Mouse (Mus musculus): ENCODE measurements around the gene Gabra6.

Gene Gabra6

DNA sequence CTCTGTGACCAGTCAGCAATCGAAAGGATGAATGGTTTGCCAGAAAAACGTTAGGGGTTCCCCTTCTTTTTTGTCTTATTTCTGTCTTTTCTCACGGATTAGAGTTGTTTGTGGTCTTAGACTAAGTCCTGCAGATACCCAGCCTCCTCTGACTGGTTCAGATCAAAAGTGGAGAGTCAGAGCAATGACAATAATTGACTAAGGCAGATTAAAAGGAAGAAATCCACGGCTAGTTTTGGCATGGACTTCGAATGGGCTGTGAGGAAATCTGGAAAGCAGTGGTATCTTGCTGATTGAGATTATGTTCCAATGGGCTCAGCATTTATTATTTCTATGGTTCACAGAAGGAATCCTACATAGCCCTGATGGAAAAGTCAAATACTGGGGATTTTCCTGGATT lies at the start of gene Gabra6:
TSS of gene Gabra6 (minus strand) at position 191 of the 400 bp plus-strand sequence.
- DNase-seq = peak; percentile 95

DNA sequence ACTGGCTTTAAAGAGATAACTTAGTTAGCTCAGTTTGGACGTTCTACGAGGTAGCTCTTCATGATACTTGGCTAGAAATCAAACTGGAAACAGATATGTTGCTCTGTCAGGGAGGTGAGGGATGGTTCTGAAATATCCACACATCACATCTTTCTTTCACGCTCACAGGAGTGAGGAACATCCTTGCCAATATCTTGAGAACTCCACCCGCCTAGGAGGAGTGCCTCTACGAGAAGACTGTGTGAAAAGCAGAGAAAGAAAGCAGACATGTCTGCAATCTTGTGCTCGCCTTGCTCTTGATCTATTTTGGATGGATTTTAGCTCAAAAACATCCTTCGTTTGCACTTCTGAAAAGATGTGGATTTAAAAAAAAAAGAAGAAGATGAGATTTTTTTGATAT lies 44.7 kb upstream of the Gabra6 start:
- no peak for DNase-seq

DNA sequence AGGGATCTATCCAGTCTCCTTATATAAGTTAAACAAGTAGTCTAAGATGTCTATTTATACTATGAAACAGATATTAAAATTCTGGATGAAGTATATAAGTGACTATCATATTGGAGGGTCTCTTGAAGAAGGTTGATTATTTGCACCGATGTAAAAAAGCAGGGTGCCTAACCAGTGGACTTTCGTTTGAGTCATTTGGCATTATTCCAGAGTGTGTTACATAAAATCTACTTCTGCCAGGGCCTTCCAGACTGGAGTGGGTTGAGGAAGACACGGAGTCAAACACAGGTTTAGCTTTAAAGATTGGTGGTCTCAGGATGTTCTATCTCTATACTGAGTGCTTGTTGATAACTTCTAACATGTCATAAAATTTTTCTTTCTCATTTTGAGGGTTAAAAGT lies 11.2 kb upstream of the Gabra6 start:
- peak; percentile 62 for DNase-seq

DNA sequence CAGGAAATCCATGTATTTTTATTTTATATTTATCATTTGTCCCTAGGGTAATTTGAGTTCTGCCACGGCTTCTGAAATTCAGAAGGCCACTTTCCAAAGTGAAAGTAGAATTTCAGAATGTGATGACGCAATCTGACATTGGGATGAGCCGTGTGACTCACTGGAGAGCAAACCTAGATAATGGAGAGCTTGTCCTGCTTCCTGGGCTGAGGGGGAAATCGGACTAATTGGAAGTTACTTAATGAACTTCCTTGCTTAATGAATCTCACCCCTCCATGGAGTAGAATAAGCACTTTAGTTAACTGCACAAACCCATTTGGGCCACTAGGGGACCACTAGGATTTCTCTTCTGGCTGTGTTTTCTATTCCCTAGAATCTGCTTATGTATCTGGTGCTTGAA lies 5.4 kb upstream of the Gabra6 start:
- DNase-seq = no peak

DNA sequence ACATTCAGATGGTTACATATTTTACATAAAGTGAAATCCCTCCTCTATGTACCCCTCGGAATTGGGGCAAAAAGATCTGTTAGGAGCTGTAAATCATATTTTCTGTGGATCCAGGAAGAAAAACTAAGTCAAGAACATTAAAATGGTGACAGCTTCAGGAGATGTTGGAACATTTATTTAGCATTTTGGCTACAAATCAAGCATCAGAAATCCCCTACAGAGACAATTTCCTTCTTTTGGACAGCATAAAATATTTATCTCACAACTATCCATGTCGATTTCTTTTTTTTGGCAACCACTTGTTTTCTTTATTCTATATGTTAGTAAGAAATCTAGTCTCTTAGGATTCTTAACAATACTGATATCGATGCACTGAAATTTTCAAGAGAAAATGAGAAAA lies 688 bp upstream of the Gabra6 start:
- DNase-seq = peak; percentile 78

DNA sequence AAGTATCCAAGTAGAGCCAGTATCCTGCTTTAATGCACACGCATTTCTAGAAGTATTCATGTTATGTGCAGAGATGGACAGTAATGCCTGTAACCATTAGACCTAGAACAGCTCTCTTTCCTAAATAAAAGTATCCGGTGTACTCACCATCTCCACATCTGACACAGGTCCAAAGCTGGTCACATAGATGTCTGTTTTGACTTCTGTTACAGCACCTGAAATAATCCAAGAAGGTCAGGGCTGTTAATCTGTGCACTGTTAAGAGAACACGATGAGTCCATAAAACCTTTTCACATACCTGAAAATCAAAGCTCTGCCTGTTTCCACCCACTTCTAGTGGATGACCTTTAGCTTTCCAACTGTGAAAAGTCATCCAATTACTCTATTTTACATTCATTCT lies 1.4 kb downstream of the Gabra6 start:
- DNase-seq = peak; percentile 72

DNA sequence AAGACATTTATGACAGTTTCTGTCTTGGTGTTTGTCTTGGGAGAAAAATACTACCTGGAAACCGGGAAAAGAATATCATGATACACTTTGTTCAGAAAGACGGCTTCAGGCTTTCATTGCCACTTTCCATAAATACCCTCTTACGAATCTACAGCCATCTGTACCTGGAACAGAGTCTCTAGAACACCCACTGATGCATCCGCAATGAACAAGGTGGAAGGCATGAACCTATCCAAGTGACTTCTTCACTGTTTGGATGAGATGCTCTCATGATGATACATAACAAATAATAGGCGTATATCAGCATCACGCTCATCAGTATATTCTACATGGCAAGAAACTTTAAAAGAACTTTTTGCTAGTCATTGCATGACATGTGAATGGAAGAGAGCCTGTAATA lies 1.8 kb downstream of the Gabra6 start:
- DNase-seq = peak; percentile 94

DNA sequence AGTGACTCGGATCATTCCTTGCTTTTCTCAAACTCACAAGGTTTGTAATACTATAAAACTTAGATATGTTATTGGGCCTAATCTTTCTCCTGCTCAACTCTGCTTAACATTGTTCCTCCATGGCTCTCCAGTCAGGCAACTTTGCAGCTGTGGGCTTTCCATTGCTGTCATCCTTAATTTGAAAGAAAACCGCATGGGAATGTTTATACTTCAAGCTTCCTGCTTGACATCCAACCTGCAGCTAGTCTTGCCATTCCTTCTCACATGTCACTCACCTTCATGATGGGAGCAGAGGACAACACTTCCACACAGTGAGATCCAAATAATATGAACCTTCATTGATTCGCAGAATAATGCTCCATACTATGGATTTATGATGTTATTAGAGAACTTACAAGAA lies 2.9 kb downstream of the Gabra6 start:
- peak; percentile 55 for DNase-seq

DNA sequence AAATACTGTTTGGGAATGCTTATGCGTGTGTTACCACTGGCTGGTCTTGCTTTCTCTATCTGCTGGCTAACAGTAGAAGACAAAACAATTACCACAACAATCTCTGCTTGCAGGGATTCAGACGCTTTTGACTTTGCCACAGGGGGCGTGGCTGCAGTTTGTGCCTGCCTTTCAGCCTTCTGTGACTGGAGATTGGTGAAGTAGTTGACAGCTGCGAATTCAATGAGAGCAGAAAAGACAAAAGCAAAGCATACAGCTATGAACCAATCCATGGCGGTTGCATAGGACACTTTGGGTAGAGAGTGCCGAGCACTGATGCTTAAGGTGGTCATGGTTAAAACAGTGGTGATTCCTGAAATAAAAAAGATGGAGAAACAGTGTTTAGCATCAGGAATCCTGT lies 6.0 kb downstream of the Gabra6 start:
- peak; percentile 82 for DNase-seq

DNA sequence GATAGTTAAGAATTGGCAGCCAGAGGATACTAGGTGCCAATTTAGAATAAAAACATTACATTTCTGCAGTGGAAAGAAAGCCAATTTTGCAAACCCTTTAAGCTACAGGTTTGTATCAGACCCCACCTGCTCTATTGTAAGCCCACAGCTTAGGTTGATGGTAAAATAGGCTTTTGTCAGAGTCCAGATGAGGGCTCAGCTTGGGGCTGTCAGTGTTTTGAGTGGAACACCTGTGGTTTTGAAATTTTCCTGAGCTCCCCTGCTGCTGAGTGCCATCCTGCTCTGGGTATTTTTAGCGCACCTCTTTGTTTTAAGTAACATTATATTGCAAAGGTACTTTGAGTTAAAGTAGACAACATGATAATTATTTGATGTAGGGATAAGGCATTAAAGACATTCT lies 10.0 kb downstream of the Gabra6 start:
- peak; percentile 94 for DNase-seq

DNA sequence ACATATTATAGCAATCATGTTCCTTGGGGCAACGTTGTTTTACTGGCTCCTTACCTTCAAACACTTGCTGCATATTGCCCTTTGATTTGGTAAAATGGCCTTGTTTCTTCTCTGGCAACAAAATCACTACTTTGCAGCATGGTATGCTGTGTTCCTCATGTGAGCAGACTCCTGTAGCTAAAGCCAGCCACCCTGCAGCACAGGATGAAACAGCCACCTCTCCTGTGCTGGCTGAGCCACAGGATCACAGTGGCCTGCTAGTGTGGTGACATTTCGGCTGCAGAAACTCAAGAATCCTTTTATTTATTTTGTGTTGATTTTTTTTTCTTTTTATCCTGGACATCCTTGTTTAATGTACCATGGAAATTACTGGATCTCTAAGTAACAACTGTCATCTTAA lies 11.8 kb downstream of the Gabra6 start:
- DNase-seq = peak; percentile 56

DNA sequence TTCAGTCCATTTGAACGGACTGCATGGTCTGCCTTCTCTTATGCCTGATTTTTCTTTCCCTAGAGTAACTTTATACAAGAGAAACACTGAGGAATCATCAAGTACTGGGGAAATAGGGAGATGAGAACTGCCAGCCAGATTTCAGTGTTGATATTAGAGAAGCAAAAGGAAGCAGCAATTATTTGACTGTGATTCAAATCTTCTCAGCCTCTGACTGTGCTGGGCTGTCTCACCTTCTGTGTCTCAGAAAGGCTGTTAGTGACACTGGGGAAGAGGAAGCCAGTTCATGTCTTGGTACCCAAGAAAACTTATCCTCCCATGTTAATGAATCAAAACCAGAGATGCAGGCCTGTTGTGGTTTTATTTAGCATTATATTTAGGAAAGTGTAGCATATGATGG lies 14.8 kb downstream of the Gabra6 start:
- DNase-seq = peak; percentile 71

DNA sequence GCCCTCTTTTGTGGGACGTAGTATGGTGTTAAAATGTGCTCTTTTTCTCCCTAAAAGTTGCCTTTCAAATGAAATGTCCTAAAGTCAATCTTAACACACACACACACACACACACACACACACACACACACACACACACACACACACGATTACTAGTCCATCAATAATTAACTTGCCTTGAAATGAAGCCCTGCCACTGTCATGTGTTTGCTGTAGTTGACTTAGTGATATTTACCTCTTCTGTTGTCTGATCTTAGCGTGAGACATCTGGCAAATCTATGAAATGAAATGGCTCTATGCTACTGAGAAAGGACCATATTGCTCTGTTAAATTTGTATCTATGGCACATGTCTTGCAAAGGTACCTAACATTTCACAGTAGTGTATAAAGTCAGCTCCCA lies 61.9 kb downstream of the Gabra6 start:
- no peak for DNase-seq
